Mouse (Mus musculus) neural tube, embryonic 11.5 days (tissue): ENCODE measurements around the gene Tmem106b. TPM values are rescaled to one million over a fixed set of nuclear protein-coding genes. Genes with fewer than 3 reads are reported as not detected.

Source experiments
- ATAC-seq: fragments of 200-750 bp; cut with Nextera tagmentation; 2 replicates; pipeline ENCODE4 v1.8.0; 2017; ENCODE audit warnings: moderate number of reproducible peaks, mild to moderate bottlenecking, moderate TSS enrichment, moderate library complexity; ENCODE audit not compliant: insufficient read depth, low FRiP score, low TSS enrichment
- DNase-seq: peaks from one replicate; pipeline ENCODE4 v3.0.0-alpha.2; 2015; ENCODE audit warnings: low spot score
- H3K27ac ChIP-seq: fragments of 300-500 bp; sonication (generic); 2 replicates; pipeline ENCODE4 v1.5.1; 2014; ENCODE audit warnings: low read depth, mild to moderate bottlenecking, low read length
- H3K27me3 ChIP-seq: fragments of 300-500 bp; sonication (generic); 2 replicates; pipeline ENCODE4 v1.6.1; 2014; ENCODE audit warnings: mild to moderate bottlenecking, low read length, mixed read lengths; ENCODE audit not compliant: control insufficient read depth, insufficient read depth
- H3K36me3 ChIP-seq: fragments of 300-500 bp; sonication (generic); 2 replicates; pipeline ENCODE4 v1.6.1; 2014; ENCODE audit warnings: mild to moderate bottlenecking, low read length, moderate library complexity, mixed read lengths; ENCODE audit not compliant: control insufficient read depth, insufficient read depth
- H3K4me1 ChIP-seq: fragments of 300-500 bp; sonication (generic); 2 replicates; pipeline ENCODE4 v1.6.1; 2014; ENCODE audit warnings: low read length, mixed read lengths; ENCODE audit not compliant: control insufficient read depth, insufficient read depth
- H3K4me2 ChIP-seq: fragments of 300-500 bp; sonication (generic); 2 replicates; pipeline ENCODE4 v1.6.1; 2014; ENCODE audit warnings: low read depth, mild to moderate bottlenecking, moderate library complexity
- H3K4me3 ChIP-seq: fragments of 300-500 bp; sonication (generic); 2 replicates; pipeline ENCODE4 v1.5.1; 2014; ENCODE audit warnings: low read depth, low read length
- H3K9ac ChIP-seq: fragments of 300-500 bp; sonication (generic); 2 replicates; pipeline ENCODE4 v1.6.1; 2014; ENCODE audit warnings: mild to moderate bottlenecking, low read length
- H3K9me3 ChIP-seq: fragments of 300-500 bp; sonication (generic); 2 replicates; pipeline ENCODE4 v1.6.1; 2016; ENCODE audit warnings: low read length; ENCODE audit not compliant: control insufficient read depth
- WGBS: fragments of 180-500 bp; shearing (Covaris S2); extraction: QIAGEN DNeasy Blood & Tissue Kit; methylation state at CpG from one replicate; pipeline ENCODE4 v1.1.7; 2014; 5-methylcytosine and 5-hydroxymethylcytosine counted together
- polyA plus RNA-seq: library from polyadenylated mRNA; unstranded; fragments of >200 nt; fragmentation: Nextera tagmentation; extraction: Ambion mirVana; gene quantifications from 2 replicates; pipeline ENCODE4 v1.2.1, GENCODE M21; 2014

The Tmem106b gene
- polyA plus RNA-seq, 1 experiment from 2014 or later, result 34.0 TPM

DNA sequence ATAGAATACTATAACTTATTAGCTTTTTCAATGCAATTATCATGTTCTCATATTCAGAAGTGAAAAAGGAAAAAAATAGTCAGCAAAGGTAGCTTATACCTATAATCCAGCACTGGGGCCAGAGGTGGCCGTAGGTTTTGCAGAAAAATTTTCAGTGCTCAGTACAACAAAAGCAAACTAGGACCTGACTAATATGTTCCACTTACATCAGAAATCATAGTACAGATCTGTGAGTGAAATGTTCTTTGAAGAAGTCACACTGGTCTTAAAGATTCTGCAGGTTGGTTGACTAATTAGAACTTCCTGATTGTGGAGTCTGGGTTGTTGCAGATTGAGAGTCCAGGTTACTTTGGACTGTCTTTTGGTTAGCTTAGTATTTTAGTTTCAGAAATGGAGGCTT is 67.7 kb downstream of the Tmem106b start:
- no peak overlapping the region for H3K4me2 ChIP-seq
- H3K36me3 ChIP-seq, result no peaks in the 10 kb centered on the region
- no peak overlapping the region for H3K4me3 ChIP-seq
- H3K9ac ChIP-seq, result no peak overlapping the region
- H3K9me3 ChIP-seq, result no peaks in the 10 kb centered on the region
- 87% methylated on average over 1 of the region's 1 CpGs for WGBS
- no peak for DNase-seq
- no peaks in the 10 kb centered on the region for H3K4me1 ChIP-seq
- H3K27ac ChIP-seq, result no peak overlapping the region
- no peaks in the 10 kb centered on the region for H3K27me3 ChIP-seq
- ATAC-seq, result no peak

Other genes starting within 250 kb of the Tmem106b start
- 0.07 TPM in 1 of 2 replicates, not detected in the other for gene Vwde, start 155.2 kb downstream of the Tmem106b start, polyA plus RNA-seq